Mouse (Mus musculus) cerebellum, adult 11 months (tissue): ENCODE measurements around the gene Abhd6.

Experiments
- DNase-seq: peaks from one replicate; pipeline ENCODE4 v3.0.0; 2022

The Abhd6 gene

DNA sequence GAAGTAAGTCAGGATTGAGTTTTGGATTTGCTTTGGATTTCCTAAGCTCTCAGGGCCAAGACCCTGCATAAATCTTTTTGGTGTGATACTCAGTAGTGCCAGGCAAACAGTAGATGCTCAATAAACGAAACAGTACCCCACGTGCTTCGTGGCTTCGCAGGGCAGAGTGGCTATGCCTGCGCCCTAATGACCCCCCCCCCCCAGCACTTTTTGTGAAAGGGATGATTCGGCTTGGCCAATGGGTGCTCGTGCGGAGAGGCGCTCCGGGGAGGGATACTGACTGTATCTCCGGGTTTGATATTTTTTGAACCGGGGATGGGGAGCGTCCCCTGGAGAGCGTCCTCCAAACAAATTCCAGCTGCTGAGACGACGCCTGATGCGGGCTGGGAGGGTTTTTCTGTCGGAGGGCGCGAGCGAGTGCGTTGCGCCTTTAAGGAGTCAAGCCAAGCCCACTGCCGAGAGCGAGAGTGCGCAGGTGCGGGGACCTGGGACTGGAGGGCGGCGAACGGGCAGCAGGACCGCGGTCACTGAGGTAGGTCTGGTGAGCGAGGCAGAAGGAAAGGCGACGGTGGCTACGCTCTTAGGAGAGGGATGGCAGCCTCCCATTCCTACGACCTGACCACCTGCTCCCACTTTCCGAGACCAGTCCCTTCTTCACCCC is at the start of gene Abhd6:
TSS of gene Abhd6 (plus strand) at position 471 of the 661 bp plus-strand sequence.
- DNase-seq, result peak; percentile 89

DNA sequence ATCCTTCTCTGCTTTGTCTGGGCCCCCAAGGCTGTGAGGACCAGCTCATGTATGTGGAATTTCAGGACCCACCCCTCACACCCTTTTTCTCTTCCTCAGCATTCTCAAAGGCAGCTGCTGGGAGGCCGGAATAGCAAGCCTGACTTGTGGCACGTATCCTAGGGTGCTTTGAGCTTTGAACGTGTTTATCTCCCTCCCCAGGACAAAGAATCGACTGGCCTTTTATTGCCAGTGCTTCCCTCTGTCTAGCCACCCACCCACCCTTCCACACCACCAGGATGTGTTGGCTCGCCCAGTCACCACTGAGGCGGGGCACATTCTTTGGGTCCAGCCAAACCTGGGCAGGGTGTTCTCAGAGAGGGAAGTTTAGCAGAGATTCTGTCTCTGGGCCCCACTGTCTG is 48.6 kb upstream of the Abhd6 start:
- no peak for DNase-seq

DNA sequence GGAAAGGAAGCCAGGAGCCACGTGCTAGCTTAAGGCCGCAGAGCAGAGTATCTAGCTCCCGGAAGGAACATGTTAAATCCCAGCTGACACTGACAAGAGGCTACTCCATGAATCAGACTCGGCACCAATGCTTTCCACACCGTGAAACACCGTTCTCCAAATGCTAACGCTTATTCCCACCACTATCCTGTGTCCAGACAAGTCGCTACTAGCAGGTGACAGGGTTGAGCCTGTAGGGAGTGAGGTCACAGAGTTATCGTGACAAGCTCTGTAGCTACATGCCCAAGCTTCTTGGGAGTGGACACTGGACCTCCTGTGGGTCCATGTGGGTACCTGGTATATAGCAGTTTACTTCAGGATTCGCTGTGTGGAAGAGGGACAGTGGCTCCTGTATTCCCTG is 46.3 kb upstream of the Abhd6 start:
- DNase-seq, result no peak

DNA sequence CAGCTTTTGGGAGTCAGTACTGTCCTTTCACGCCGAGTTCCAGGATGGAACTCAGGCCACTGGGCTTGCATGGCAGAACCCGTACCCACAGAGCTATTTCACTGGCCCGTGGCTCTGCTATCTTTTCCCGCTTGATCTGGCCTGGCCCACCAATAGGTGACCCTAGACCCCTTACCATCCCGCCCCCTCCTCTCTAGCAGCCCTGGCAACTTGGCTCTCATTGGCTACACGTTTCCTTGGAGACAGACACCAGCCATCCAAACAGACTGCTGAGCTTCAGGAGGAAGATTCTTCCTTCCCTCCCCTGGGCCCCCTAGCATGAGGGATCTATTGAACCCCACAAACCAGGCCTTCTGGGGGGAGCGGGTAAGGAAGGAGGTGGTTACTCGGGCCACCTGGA is 45.7 kb upstream of the Abhd6 start, which contains the start of gene Gm45521:
TSS of gene Gm45521 (plus strand) at position 240 of the 400 bp plus-strand sequence.
- no peak for DNase-seq

DNA sequence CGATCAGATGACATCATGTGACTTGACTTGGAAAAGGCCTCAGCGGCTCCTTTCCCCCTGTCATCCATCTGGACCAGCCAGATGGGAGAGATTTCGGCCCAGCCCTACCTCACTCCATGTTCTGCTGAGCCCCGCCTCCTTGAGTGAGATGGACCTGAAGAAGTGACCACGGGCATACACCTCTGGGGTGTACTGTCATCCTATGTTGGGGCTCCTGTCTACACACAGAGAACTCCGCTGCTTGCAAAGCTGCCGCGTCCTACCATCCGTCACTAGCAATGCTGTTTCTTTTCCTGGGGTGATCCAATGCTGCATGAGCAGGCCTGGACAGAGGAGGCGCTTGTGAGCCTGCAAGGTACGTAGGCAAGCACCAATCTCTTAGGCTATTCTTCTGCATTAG is 42.1 kb upstream of the Abhd6 start:
- peak; percentile 46 for DNase-seq

DNA sequence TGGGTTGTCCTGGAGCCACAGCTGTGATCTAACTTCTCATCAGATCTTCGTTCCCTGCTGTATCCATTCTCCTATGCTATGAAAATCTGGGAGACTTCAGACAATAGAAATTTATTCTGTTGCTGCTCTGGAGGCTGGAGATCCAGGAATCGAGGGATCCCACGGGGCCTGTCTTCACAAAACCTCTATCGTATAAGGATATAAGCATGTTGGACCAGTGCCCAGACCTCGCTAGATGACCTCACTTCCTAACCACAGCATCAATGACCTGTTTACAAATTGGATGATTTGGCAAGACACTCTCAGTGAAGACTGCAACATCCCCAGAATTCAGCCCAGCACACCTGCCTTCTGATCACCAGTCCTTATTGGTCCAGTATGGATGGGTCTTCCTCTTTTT is 41.0 kb upstream of the Abhd6 start:
- DNase-seq, result no peak

DNA sequence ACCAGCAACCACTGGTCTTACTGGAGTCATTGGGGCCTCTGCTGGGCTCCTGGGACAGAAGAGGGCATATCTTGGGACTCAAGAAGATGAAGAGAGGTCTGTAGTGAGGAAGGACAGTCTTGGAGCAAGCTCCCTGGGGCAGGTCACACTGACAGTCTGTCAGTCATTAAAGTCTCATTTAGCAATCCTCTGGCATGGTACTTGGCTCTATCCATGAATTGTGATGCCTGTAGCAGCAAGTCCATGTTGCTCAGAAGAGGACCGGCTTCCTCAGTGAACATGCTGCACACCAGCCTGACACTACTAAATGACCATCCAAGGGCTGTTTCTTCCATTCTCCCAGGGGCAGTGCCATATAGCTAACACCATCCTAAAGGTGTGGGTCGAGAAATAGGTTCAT is 40.1 kb upstream of the Abhd6 start:
- DNase-seq, result no peak

DNA sequence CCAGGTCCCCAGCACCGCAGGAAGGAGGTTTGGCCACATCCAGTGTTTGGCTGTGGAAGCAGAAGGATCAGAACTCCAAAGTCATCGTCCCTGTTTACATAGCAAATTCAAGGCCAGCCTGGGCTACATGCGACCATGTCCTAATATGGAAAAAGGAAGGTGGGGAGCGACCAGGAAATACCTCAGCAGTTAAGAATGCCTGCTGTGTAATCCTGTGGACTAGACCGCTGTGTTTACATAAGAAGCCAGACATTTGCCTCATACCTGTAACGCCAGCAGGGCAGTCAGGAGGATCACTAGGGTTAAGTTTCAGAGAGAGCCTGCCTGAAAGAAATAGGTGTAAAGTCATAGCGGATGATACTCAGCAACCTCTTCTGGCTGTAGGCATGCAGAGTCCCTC is 39.5 kb upstream of the Abhd6 start:
- no peak for DNase-seq

DNA sequence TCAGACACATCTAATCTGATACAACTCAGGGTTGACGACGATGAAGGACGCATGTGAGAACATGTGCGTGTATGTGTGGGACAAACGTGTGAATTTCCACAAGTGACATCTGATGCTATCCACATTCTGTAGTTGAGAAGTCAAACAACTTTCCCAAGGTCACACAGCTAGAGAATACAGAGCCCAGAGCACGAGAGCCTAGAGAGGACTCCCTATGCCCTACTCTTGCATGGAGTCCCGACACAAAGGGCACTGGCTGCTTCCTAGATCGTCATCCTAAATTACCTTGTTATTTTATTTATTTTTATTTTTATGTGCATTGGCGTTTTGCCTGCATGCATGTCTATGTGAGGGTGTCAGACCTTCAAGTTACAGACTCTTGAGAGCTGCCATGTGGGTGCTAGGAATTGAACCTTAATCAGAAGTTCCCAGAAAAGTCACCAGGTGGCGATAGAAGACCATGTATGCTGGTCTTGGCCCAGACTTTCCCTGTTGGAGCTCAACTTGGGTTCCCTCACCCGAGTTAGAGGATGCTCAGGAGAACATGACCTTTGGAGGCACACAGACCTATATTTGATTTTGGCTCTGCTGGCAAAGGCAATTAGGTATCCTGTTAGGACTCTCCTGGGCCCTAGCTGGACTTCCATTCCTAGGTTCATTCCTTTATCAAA is 38.3 kb upstream of the Abhd6 start:
- peak; percentile 64 for DNase-seq

DNA sequence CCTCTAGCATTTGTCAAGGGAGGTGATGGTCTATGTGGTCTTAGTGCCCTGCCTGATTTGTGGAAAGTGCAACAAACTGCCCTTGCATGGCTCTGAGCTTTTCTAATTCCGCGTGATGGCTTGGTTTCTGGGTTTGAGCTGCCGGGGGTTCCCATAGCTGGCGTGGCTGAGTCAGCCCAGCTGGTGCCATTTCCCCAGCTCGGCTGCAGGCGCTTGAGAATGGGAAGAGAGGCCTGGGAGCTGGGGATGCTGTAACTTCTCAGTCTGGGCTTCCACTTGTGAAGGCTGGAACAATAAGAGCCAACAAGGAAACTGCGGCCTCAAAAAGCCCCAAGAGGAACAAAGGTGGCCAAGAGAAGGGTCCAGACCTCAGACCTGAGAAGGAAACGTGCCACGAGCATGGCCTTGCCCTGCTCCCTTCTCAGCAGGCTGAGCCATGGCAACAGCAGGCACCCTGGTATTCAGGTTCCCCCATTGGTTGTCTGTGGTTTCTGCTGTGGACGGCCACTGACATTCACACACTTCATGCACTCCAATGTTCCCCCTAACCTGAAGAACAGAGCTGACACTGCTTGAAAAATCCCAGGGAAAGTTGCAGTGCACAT is 30.7 kb upstream of the Abhd6 start:
- DNase-seq, result no peak

DNA sequence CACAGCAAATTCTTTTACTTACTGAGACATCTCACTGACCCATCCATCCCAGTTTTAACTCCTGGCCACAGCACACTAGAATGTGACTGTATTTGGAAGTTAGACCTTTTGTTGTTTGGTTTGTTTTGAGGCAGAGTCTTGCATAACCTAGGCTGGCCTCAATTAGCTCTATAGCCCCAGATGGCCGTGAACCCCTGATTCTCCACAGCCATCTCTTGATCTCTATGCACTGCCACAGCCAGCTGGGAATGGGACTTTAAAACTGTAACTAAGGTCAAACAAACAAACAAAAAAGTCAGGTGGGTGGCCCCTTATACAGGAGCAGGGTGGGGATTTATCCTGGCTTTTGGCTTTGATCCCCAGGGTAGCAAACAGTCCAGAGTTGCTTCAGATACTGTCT is 28.1 kb upstream of the Abhd6 start:
- DNase-seq, result no peak

DNA sequence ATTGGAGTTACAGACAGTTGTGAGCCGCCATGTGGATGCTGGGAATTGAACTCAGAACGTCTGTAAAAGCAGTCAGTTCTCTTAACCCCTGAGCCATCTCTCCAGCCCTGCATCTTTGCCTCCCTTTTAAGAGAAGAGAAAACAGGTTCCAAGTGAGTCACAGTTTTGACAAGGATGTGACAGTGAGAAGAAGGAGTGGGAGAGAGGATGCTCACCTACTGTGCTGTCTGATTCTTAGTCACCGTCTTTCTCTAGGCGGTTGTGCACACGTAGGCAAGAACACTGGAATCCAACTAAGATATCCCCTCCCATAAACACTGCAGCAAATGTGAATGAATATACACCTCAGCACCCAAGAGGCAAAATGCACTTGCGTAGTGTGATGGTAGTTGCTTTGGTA is 27.5 kb upstream of the Abhd6 start:
- no peak for DNase-seq

DNA sequence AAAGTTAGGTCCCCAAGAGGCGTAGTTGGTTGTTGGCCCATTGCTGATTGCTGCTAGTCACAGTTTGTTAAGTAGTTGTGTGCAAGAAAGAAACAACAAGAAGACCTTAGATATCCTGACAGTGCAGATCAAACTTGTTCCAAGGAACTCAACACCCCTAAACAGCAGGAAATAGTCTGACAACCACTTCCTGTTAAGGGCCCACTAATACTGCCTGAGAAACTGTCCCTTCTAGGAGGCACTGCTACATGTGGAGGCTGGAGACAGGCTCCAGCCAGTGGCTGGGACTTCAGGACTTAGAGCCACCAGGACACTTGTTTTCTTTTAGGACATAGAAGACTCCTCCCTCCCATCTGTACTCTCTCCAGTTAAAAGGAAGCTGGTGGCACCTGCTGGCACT is 25.2 kb upstream of the Abhd6 start:
- no peak for DNase-seq

DNA sequence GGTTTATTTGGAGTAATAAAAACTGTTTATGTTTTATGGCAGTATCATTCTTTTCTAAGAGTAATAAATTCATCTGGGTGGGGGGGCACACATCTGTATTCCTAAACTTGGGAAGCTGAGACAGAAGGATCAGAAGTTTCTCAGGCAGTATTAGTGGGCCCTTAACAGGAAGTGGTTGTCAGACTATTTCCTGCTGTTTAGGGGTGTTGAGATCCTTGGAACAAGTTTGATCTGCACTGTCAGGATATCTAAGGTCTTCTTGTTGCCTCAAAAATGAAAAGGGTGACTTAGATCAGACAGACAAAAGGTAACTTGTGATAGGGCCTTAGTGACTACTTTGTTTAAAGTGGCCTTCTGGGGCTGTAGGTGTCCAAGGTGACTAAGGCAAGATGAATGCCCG is 24.5 kb upstream of the Abhd6 start:
- DNase-seq, result no peak

DNA sequence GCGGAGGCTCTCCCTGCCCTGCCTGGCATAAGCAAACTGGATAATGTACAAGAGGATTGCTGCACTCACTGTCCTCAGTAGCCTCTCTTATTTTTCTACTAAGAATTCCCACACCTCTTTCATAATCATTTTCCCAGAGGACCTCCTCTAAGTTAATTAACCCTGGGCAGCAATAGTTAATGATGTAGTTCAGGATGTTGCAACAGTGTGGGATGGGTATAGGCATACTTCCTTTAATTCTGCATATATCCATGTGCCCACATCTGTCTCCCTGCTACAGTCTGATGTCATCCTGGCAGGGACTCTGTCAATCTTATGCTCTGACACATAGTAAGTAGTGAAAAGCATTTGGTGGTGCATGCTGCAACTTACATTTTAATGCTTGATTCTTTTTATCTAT is 21.5 kb upstream of the Abhd6 start:
- no peak for DNase-seq

DNA sequence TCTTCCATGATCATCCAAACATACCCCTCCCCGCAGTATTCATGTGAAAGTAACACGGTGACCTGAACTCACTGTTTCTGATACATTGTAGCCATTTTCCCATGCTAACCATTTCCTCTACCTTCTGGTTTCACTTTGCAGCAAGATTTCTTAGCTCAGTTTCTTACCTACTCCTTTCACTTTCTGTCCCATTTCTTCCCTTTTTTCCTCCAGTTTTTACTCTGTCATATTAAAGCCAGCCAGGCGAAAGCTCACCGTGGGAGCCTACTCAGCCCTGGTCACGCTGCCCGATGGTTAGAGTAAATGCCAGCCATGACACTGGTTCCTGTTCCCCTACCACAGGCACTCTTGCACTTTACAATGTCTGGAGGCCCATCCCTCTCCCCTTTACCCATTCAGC is 15.8 kb upstream of the Abhd6 start:
- DNase-seq, result no peak

DNA sequence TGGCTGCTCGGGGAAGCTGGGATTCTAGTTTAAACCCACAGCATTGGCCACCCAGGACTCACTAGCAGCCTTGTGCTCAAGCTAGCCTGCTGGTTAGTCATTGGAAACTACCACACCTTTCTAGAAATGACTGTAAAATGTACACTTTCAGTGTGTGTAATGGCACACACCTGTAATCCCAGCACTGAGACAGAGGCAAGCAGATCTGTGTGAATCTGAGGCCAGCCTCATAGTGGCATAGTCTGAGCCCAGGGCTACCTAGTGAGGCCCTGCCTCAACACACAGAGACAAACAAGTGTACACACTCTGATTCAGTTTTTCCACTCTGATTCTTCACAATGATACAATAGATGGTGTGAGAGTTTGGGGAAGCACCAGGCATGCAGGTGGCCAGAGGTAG is 13.3 kb upstream of the Abhd6 start:
- DNase-seq, result no peak

DNA sequence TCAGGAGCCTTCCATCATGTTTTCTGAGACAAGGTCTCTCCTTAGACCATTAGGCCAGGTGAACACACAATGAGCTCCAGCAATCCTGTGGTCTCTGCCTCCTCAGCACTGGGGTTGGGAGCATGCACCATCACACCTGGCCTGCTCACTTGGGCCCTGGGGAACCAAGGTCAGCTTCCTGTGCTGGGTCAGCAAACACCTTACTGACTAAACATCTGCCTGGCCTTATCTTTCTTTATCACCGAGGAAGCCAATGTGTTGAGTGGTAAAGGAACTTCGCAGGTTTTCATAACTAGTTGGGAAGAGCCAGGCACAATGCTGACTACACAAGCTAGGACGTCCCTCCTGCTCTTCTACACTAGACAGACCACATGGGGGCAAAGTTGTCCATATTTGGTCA is 12.7 kb upstream of the Abhd6 start:
- DNase-seq, result no peak

DNA sequence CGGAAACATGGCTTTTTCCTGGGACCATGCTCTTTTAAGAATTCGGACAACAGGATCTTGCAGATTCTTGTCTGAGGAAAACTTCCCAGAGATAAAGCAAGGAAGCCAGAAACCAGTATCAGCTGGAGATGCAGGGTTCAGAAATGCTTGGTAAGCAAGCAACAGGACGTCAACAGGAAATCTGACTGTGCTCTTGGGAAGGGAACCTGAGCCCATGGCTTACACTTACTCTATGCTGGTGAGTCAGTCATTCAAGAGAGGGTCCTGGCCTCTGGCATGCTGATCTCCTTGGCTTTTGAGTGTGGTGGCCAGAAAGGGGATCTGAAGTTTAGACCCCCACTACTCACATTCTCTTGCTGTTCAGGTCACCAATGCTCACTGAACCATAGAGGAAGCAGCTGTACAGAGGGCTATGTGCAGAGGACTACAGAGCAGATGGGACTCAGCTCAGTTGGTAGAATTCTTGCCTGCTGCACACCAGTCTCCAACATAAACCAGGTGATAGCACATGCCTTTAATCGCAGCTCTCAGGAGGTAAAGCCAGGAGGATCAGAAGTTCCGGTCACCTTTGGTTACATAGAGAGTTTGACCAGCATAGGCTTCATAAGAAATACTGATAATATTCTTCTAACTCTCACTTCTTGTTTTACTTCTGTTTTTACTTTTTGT is 11.5 kb upstream of the Abhd6 start:
- DNase-seq, result no peak

DNA sequence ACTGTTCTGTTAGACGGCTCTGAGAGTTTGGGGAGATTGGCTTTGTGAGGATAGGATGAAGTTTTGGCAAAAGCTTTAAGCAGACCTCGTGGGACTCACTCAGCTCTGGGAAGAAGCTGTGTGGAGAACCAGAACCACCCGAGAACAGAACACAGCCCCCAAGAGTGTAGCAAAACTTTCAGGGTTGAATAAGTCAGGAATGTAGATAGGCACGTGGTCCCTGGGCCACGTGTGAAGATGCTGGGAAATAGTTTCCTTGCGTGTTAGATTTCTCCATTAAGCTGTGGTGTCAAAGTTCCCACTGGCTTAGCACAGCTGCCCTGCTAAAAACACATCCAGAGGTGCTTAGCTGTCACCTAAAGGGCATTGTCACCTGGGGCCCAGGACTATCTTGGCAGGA is 10.5 kb upstream of the Abhd6 start:
- DNase-seq, result no peak

DNA sequence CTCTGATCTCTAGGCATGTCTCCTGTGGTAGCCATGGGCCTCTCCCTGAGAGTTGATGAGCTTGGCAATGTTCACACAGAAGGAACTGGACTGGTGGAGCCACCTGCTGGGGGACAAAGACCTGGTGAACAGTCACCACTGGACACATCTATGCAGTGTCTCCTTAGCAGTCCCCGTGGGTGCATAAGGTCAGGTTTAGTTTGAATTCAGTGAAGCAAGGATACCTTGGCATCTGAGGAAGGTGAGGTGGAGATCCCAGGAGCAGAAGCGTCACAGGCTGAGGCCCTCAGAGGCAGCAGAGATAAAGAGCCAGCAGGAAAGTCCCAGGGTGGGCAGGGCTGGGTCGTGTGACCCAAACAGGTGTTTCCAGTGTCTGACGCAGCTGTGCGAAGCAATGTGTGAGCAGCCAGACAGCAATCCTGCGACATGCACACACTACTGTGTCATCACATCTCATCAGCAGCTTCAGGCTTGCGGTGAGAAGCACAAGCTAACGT is 8.4 kb upstream of the Abhd6 start, which contains the start of gene Dnase1l3:
TSS of gene Dnase1l3 (minus strand) at position 303 of the 497 bp plus-strand sequence.
- DNase-seq, result no peak

DNA sequence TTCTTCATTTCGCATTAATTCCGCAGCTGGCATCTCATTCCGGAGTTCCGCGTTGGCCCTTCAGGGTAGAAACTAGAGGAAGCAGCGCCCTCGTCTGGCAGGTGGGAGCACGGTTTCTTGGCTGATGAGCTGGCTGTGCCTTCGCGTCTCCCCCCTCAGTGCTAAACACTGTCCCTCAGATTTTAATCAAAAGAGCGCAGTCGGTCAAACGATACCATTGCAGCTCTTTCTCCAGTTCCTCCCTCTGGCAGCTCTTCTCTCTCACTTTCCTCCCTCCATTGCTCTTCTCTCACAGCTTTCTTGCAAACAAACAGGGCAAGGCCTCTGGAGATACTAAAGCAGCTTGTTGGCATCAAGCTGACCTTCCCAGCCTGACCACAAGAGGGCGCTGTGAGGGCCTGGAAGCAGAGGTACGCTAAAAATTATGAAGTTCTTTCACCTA is 5.4 kb upstream of the Abhd6 start:
- DNase-seq, result peak; percentile 89

DNA sequence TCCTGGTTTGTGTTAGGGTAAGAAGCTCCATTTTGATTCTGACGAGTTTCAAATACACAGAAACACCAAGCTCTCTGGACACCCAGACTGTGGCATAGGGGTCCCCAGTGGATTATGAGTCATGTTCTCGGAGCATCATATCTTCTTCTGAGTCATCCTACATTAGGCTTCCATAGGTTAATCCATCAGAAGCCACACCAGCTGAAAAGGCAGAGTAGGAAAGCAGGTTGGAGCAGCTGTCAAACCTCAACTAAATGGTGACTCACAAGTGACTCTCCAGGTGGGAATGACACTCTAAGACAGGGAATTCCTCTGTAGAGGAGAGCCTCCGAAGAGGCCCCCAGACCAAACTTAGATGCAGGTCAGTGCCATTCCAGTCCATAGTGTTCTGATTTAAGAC is 3.7 kb upstream of the Abhd6 start:
- no peak for DNase-seq

DNA sequence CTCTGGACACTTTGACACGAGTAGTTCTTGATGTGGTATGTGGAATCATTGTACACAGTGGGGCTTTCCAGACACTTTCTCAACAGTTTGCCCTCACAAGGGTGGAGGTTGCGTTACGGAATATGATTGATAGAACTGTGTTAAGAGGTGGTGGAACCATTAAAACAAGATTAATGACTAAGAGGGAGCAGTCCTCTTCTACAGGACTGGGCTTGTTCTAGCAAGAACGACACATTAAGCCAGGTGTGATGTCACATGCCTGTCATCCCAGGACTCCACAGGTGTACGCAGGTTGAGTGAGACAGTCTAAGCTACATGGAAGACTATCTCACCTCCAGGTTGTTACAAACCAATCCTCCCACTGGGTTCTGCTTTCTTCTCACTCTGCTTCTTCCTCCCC is 3.3 kb upstream of the Abhd6 start:
- no peak for DNase-seq
